Mouse (Mus musculus): Measurements from ENCODE around the gene Cyp2c23. TPM values are rescaled to one million over a fixed set of nuclear protein-coding genes. Genes with fewer than 3 reads are reported as not detected.

Cyp2c23 gene
- total RNA-seq, 2 experiments from 2014 or later: not detected

DNA sequence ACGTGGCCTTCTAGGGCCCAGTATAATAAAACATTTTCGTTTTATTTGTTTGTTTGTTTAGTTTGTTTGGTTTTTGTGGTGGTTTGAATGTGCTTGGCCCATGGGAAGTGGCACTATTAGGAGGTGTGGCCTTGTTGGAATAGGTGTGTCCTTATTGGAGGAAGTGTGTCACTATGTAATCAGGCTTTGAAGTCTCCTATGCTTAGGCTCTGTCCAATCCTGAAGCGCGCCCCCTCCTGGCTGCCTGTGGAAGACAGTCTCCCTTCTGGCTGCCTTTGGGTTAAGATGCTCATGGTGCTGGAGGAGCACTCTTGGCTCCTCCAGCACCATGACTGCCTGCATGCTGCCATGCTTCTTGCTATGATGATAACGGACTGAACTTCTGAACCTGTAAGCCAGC, 5.9 kb downstream of the Cyp2c23 start:
- peak; percentile 14 for DNase-seq

DNA sequence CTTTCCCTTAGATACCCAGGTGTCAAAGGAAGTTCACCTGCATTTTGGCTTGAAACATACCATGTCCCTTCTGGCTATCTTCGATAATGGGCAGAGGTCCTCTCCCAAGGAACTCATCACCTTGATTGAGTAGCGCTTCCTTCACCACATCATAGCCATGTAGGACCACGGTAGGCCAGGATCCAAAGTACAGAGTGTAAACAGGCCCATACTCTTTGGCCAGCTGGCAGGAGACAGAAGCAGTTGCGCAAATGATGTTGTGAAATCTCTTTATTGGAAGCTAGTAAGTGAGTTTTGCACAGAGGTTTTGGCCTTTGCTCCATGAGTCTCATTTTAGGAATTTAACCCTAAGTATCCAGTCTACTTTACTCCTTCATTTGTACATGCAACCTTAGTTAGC, 7.5 kb downstream of the Cyp2c23 start:
- DNase-seq: peak; percentile 27

DNA sequence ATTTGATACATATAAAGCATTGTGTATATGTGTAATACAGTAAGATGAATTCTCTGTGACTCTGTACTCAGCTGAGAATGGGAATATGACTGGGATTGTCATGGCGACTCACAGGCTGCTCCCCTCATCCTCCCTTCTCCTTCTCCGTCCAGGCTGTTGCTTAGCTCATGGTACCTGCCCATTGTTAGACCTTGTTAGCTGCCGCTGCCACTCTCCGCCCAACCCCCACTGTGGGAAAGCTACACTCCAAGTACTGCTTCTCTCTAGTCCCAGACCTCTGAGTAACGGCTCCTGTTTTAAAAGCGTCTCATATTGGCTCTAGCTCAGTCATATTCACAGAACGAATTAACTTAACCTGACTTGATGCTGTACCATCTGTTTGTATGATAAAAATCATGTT, 9.3 kb downstream of the Cyp2c23 start:
- no peak for DNase-seq

DNA sequence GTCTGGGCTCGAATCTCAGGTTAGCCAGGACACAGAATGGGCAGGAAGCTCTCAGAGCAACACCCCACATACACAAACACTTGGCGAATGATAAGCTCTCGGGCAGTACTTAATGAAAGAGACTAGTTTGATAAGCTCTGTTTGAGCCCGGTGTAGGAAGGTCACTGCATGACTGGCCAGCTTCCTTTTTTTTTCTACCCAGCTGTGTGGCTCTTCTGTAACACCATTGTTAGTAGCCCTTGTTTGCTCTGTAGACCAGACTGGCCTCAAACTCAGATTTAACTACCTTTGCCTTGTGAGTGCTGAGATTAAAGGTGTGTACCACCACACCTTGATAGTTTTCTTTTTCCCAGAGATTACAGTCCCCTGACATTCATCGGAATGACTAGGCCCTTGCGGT, 15.1 kb downstream of the Cyp2c23 start:
- no peak for DNase-seq

DNA sequence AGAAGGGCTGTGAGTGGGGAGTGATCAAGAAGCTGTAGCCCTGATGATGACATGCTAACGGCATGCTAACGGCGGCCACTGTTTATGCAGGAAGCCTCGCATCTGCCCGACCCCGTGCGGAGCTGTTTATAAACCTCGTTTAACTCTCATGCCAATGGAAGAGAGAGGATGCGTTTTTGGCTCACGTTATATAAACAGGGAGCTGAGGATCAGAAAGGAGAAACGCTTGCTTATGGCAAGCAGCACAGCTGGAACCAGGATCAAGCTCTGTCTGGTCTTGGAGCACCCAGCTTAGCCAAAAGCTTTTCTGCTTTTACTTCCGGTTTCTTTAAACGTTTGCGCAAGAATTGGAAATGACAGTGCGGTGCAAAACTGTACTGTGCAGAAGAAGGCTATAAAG, 20.2 kb downstream of the Cyp2c23 start:
- DNase-seq: no peak

DNA sequence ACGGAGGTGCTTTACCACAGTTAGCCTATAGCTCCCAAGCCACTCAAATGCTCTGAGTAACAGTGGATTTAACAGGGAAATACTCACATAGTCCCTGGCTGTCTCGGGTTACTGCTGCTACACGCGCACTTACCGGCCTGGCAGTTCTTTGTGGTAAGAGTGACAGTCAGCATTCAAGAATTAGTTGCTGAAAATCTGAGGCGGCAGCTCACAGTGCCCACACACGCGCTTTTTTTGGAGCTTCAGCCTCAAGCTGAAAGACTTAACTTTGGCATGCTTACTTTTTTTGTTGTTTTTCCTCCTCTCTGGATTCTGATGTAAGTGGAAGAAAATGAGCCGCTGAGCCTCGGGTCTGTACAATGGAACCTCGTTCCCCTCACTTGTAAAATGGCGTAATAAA, 21.8 kb downstream of the Cyp2c23 start:
- no peak for DNase-seq

DNA sequence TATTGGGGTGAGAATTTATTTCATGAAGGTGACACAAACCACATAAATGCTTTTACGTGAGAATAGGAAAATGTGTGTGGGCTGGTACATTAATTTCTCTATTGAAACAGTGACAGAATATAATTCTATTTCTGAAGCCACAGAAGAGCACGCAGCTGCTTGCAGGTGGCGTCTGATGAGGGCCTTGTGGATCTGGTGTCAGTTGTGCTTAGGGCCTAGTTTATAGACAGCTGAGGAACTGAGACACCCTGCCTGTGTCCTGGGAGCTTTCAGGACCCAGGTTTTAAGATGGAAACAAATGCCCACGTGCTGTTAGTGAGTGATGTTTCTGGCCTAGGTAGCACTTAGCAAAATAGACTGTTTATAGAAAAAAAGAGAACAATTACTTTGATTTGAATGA, 24.0 kb downstream of the Cyp2c23 start:
- no peak for DNase-seq

DNA sequence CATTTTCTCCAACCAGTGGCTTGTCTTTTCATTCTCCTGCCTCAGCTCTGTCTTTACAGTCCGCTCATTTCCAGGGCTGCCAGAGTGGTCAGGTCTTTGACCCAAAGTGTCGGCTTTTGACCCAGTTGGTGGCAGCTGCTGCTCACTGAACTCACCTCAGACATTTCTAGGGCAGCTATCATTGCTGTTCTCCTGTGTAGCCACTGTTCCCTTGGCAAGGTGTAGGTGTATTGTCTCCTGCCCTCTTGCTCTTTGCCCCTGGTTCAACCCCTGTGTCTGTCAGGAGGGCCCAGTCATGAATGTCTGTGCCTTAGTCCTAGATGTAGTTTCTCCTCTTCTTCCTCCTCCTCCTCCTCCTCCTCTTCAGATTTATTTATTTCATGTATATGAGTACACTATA, 24.7 kb downstream of the Cyp2c23 start:
- DNase-seq: no peak

DNA sequence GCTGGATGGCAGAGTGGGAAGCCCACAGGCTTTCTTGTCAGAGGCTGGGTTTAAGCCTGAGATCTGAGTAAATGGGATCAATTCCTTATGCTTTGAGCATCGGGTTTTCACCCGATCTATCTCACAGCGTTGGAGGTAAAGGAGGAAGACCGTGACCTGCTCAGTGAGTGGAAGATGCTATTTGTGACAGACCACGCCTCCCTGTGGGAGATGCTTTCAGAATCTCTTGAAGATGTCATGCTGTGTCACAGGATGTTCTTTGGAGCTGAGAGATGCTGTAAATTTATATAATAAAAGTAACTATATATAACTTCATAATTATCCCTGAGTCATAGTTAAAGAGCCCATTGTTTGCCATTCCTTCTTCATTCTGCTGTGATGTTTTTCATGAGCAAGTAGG, 28.3 kb downstream of the Cyp2c23 start:
- no peak for DNase-seq

DNA sequence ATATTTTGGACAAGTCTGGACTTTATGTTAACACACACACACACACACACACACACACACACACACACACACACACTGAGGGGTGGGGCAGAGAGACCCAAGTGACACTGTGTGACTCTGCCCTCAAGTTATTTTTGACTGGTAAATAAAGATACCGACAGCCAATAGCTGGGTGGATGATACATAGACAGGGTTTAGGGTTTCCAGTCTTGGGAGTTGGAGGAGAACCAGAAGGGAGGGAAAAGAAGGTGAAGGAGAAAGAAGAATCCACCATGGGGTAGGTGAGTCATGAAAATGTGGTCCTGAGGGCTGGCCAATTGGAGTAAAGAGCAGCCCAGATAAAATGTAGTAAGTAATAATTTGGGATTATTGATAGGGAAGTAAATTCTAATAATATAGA, 28.9 kb downstream of the Cyp2c23 start:
- DNase-seq: no peak

DNA sequence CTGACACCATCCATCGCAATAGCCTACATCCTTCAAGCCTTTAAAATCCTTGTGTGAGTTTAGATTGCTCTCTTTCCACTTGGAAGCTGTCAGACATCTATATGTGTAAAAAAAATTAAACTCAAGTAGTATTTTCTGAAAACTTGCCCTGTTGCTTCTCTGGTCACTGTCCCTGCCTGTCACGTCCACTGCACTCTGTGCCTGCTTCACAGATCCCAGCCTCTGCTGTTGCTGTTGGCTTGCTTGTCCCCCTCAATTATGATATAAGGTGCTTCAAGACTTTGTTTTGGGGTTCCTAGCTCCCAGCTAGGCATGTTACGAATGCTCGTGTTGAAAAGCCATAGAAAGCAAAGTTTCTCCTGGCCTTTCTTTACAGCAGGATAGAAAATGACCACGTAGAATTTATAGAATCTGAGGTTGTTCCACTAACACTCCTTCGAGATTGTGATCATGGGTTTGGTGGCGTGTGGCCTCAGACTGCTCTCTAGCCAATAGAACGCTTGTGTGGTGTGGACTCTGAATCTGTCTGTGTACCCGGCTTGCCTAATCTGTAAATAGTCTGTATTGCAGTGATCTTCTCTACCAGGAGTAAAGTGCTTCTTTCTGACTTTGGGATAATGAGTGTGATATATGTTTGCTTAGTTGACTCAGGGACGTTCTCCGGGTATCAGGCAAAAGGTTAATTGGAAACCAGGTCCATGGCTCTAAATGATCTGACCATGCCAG, 30.0 kb downstream of the Cyp2c23 start:
- no peak for DNase-seq

DNA sequence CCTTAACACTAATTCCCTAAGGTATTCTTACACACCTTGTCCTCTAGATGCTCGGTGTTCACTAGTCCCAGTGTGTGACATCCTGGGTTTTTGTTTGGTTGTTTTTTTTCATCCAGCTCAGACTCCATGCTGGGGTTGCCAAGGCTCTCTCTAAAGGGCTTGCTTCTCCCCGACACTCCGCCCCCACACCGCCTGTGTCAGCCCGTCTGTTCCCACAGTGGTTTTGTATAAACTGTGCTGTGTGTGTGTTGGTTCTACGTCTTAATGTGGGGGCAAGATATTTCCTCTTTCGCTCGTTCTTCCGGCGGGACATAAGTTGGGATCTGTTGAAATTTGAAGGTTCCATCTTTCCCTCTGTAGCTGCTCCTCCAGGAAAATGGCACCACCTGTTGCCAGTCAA, 30.9 kb downstream of the Cyp2c23 start:
- no peak for DNase-seq

DNA sequence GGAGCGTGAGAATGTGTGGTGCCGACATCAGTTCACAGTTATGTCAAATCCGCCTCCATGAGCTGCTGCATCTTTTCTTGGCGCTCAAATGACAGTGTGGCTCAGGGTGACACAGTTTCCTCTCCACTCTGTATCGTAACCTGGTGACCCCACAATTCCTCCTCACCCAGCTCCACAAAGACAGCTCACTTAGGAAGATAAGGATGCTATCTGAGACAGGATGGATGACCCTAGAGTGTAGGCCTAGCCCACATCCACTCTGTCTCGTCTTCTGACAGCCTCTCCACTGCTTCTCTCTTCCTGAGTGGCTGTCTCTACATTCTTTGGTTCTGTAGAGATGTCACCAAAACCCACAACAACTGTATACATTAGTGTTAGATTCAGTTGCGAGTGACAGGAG, 33.6 kb downstream of the Cyp2c23 start:
- DNase-seq: no peak

DNA sequence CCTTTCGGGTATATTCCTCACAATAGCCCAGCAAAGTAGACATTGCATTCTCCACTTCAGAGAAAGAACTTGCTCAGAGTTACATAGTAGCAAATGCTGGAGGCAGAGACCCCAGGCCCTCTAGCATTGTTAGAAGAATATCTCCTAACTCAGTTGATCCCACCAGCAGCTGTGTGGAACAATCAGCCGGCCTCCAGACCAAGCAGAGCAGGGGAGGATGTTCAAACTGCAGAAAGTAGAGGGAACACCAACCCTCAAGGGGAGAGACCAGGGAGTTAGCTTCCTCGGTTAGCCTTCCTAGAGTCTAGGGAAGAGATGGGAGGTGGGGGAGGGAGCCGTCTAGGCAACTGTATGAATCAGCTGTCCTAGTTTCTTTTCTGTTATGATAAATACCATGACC, 36.5 kb downstream of the Cyp2c23 start:
- DNase-seq: no peak

DNA sequence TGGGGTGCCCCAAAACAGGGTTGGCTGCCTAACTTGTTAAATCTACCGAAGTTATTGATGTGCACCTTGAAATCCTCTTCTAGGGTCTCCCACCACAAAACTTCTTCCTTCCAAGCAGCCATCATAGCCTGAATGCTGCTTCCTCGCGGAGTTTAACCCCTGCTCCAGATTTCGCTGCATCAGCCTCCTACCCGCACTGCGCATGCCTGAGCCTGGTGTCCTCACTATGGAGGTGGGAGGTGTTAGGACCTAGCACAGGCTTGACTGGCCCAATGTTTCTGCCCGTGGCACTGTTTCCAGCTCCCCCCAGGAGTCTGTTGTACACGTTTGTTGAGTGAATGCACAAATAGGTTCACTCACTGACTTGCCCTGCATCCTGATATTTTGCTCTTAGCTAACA, 38.6 kb downstream of the Cyp2c23 start:
- no peak for DNase-seq

DNA sequence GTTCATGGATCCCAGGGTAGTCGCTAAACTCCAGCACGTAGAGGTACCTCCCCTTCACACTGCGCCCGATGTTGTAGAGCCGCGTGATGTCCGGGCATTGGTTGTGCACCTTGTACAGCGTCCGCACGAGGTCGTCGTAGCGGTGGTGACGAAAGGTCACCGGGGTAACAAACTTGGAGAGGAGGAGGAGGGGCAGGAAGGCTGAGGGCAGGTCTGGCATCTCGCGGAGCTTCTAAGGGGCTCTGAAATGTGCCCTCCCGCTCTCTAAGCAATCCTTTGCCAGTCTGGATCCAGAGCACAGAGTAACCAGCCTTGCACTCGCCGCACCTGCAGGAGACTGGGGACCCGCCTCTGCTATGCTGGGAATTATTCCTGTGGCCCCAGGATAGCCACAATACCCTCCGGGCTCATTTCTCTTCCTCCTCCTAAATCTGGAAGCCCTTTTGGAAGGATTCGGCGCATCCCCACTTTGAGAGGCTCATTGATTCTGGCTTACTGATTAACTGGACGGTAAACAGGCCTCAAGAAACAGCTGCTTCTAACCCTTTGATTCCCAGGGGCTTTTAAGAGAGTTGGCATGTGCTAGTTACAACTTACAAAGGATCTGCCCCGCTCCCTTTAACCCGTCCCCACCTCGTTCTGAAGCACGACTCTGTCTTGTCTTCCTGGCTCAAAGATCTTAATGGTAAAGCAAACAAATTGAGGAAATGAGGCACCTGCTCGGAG, 42.8 kb downstream of the Cyp2c23 start, which contains the start of gene Cpn1:
Gene Cpn1, minus strand, starts transcription at position 488 of the 726 bp plus-strand sequence.
- DNase-seq: no peak

DNA sequence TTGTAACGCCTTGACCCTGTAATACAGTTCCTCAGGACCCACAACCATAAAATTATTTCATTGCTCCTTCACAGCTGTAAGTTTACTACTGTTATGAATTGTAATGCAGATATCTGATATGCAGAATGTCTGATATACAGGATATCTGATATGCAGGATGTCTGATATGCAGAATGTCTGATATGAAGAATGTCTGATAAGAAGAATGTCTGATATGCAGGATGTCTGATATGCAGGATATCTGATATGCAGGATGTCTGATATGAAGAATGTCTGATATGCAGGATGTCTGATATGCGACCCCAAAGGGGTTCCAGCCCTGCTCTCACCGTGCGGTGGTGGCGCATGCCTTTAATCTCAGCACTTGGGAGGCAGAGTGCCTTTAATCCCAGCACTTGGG, 47.0 kb downstream of the Cyp2c23 start:
- DNase-seq: no peak

DNA sequence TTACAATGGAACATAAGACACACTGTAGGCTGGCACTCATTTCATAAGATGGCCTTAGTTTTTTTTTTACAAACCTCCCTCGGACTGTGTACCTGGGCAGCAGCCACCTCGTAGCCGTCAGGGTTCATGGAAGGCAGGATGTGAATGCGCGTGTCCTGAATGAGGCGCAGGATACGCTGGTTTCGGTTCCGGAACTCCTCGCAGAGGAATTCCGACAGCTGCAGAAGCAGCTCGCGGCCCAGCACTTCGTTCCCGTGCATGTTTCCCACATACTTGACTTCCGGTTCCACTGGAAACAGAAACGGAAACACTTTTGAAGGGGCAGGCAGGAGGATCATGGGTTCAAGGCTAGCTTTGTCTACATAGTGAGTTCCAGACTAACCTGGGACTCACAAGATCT, 48.3 kb downstream of the Cyp2c23 start:
- DNase-seq: no peak

DNA sequence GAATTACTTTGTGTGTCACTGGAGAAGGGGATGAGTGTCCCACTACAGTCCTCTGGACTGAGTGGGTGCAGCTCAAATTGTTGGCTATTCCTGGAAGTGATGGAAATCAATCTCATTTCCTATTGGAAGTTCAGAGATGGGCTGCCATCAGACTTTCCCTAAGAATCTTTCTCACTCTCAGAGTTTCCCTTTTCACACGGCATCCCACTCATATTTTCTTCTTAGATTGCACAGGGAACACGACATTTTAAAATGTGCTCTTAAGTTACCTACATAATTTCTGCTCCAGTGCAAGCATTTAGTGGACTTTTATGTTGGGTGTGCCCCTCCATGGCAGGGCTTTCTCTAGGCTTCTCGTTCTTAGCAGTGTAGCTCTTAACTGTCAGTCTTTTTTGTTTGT, 51.2 kb downstream of the Cyp2c23 start:
- no peak for DNase-seq

DNA sequence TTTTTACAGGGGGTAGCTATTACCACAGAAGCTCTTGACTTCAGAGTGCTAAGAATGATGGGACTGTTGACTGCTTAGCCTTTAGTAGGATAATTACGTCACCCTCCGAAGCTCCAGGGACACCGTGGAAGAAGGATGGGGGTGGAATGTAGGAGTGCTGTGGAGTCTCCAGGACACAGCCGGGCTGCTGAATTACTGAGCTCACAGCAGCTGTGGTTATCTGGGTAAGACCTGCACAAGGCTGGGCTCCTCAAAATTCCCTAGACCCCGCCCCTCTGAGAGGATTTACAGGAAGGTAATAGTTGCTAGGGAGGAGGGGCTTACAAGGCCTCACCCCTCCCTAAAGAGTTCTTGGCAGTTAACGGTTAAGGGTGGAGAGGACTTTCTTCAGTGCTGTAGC, 52.3 kb downstream of the Cyp2c23 start:
- DNase-seq: peak; percentile 14

DNA sequence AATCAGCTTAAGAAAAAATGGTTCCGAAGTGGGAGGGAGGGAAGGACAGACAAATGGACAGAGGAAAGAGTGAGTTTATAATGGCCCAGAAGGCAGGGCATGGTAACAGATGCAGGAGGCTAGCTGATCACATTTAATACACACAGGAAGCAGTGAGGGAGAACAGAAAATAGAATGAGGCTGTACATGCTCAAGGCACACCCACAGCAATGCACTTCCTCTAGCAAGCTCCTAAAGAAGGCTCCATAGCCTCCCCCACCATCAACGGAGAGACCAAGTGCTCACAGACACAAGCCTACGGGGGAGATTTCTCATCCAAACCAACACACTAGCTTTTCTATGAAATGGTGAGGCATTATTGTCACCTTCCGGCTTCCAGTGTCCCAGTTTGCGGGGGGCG, 54.8 kb downstream of the Cyp2c23 start:
- no peak for DNase-seq

DNA sequence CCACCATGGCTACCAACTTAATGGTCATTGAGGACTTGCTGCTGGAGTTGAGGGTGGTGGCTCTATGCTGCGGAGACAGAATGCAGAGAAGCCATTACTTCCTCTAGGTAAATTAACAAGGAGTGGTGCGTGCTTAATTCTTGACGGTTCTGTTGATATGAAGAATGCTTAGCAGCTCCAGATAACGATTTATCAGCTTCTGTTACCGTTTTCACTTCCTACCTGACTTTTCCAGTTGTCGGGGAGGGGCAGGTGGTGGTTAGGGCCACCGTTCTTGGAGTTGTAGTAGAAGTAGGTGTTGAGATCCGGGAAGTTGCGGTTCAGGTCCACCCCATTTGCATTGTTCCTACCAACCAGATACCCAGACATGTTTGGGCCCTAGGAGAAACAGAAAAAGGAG, 55.3 kb downstream of the Cyp2c23 start:
- DNase-seq: no peak

DNA sequence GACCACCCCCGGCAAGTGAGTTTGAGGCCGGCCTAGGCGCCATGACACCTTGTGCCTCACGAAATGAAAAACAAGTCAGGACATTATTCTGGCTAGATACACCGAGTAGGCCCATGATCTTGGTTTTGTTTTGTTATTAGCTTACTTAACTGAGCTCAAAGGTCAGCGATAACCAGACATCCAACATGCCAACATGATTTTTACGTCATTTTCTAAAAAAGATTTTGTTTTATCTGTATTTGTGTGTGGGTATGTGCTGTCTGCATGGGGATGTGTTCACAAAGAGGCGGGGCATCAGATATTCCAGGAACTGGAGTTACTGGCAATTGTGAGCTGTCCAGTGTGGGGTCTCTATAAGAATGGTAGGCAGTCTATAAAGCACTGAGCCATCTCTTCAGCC, 56.9 kb downstream of the Cyp2c23 start:
- no peak for DNase-seq

DNA sequence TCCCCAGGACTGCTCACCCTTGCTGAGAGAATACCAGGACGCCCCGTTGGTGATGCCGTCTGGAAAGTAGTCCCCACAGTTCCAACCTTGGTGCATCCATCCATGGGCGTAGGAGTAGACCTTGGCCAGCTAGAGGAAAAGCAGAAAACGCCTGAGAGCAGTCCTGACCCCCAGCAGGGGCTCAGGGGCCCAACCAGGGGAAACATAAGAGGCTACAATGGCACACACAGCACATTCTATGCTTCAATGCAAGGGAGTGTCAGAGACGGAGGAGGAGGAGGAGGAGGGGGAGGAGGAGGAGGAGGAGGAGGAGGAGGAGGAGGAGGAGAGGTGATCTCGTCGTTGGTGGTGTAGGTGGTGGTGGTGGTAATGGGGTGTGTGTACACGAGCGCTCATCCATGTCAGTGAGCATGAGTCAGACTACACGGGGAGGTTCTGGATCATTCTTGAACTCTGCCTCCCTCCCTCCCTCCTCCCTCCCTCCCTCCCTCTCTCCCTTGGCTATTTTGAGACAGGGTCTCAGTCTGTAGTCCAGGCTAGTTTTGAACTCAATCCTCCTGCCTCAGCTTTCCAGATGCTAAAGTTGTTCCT, 60.5 kb downstream of the Cyp2c23 start:
- DNase-seq: no peak
